Mouse (Mus musculus): Measurements from ENCODE around the gene Olfr1158.
"Not testable (repeated sequence)": the region's sequence is repeated elsewhere in the genome, so short reads cannot be mapped to it uniquely, and the experiment has no call there.

The Olfr1158 gene

GRCm38 (mm10) chr2:87989813-87990212 is at the start of gene Olfr1158:
Gene Olfr1158 (plus strand): TSS chr2:87990113.
- no peak for DNase-seq (ENCODE audit: low spot score in 2 of 2)

DNA sequence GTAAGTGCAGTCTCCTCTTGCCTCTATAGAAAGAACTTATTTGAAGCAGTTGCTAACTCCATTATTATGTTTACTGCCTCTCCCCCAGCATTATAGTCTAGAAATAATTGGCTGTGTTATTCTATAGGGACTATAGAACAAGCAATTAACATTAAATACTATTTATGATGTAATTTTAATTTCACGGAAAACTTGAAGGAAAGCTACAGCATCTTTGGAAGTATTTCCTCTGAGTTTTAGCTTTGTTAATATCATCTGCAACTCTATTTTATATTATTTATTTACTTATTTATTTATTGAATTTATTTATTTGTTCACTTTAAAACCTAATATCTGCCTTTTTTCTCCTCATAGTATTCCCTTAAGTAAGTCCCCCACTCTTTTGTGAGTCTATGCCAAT is 44.9 kb upstream of the Olfr1158 start, which contains the start of gene Olfr1155:
TSS of gene Olfr1155 (minus strand) at position 101 of the 400 bp plus-strand sequence.
- no peak for DNase-seq (ENCODE audit: low spot score in 2 of 2)

DNA sequence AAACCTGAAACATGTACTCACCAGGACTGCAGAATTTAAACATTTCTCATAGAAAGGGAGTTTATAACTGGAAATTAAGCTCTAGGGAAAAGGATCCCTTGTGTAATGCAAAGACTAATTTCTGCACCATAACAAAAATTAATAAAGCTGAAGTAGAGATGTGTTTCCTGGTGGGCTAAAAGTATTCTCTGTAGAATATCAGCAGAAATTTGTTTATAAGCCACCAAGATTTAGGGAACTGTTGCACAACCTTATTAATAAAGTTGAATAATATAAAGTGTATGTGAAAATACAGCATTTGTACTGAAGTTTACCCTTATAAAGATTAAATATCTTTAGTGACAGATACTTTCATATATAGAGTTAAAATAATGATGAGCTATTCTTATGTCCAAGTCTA is 36.9 kb upstream of the Olfr1158 start, which contains the start of gene Olfr1156:
TSS of gene Olfr1156 (minus strand) at position 101 of the 400 bp plus-strand sequence.
- DNase-seq (ENCODE audit: low spot score in 2 of 2): no peak

DNA sequence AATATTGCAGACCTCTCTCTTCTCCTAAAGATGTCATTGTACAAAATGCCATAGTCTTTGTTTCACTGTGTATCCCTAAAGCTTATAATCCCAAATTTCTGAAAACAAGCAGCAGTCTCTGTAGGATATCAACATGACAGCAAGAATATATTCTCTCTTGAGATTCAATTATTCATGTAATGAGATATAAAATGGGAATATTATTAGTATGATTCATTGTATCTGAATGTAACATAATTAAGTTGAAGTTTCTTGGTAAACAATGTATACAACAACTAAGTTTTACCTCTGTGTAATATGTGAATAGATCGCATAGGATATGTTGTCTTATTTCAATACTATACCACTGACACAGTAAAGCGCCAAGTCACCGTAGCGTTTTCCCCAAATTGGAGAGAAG is 21.7 kb upstream of the Olfr1158 start, which contains the start of gene Olfr1157:
TSS of gene Olfr1157 (minus strand) at position 101 of the 400 bp plus-strand sequence.
- DNase-seq (ENCODE audit: low spot score in 2 of 2): no peak

DNA sequence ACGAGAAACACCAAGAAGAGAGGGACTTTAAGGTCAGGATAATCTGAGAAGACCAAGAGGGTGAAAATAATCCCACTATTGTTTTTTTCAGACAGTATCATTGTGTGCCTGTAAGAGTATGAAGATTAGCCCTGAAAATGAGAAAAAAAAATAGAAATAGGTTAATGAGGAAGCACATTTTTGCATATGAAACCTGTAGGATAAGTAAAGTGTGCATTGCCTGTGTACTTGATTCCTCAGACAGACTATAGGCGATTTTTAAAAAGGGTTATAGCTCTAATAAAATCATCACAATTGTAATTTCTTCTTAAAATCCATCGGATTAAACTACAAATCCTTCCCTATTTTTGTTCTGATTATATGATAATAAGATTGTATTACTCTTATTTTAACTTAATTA is 15.3 kb upstream of the Olfr1158 start, which contains the start of gene Olfr74:
TSS of gene Olfr74 (minus strand) at position 101 of the 400 bp plus-strand sequence.
- no peak for DNase-seq (ENCODE audit: low spot score in 2 of 2)

DNA sequence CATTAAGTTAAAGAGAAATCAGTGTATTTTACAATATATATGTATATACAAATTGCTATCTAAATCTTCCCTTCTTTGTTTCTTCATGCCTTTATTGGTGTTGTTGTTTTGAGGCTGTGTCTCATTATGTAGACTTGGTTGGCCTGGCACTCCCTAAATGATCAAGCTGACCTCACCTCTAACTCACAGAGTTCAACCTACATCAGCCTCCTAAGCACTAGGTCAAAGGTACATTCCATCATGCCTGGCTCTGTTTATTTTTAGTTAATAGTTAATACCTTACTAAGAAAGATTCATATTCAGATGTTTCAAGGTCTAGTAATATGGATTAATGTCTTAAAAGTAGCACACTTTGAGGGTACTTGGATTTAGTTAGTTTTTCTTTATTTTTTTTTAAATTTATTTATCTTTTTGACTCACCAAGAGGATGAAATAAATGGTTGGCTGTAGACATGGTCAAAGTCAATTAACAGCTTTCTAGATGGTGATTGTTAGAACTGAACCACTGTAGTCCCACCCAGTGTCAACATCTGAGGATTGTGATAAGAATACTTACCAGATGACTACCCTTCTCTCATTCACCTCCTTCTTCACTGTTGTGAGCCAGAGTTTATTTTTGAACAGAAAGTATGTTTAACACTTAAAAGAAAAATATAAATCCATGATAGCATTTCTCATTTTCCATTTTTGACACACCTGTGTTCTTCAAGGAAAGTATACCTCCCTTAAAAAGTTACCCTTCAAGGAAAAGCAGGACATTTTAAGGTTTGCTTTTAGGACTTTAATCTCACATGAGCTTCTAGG is 17.8 kb downstream of the Olfr1158 start, which contains the start of gene Olfr1160:
TSS of gene Olfr1160 (minus strand) at position 754 of the 804 bp plus-strand sequence.
- DNase-seq (ENCODE audit: low spot score in 2 of 2): no peak

GRCm38 (mm10) chr2:88022474-88022873 is 32.6 kb downstream of the Olfr1158 start, which contains the start of gene Olfr1161:
Gene Olfr1161 (plus strand): TSS chr2:88022774.
- not testable (repeated sequence) for DNase-seq (ENCODE audit: low spot score in 2 of 2)

DNA sequence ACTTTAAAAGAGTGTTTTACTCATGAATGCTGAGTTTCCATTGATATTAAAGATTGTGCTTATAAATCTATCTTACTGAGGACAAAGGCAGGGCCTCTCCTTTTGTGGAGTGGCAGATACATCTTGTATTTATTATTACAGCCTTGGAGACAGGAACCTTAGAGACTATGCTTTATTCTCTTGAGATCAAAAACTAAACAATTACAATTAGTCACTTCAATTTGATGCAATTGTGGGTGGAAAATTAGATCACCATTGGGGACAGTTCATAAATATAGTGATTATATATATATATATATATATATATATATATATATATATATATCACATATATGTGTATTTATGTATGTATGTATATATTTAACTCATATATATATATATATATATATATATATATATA is 47.7 kb downstream of the Olfr1158 start, which contains the start of gene Olfr73:
TSS of gene Olfr73 (minus strand) at position 101 of the 400 bp plus-strand sequence.
- no peak for DNase-seq (ENCODE audit: low spot score in 2 of 2)
